Mouse (Mus musculus): ENCODE data around the gene Gpbar1. TPM values are rescaled to one million over a fixed set of nuclear protein-coding genes. Genes with fewer than 3 reads are reported as not detected.

Gene Gpbar1
- polyA plus RNA-seq (2012; rRNA removed) = 1.6 TPM in 2 replicates

GRCm38 (mm10) chr1:74278538-74278937 is at the start of gene Gpbar1:
Gene Gpbar1 (plus strand): TSS chr1:74278550.
- DNase-seq (ENCODE audit: low spot score) = no peak

- no peak for DNase-seq (ENCODE audit: low spot score)
These were observed 48.4 kb upstream of the Gpbar1 start for GRCm38 (mm10) chr1:74229942-74230341.

- no peak for DNase-seq (ENCODE audit: low spot score)
These were observed 47.4 kb upstream of the Gpbar1 start for GRCm38 (mm10) chr1:74230992-74231391.

- peak; percentile 98 for DNase-seq (ENCODE audit: low spot score)
These were observed 42.3 kb upstream of the Gpbar1 start, which contains the start of gene Arpc2 for GRCm38 (mm10) chr1:74235938-74236589. Gene Arpc2 (plus strand): TSS chr1:74236084.

GRCm38 (mm10) chr1:74236590-74237317 is 41.6 kb upstream of the Gpbar1 start:
- DNase-seq (ENCODE audit: low spot score) = no peak

GRCm38 (mm10) chr1:74237671-74238070 is 40.7 kb upstream of the Gpbar1 start:
- DNase-seq (ENCODE audit: low spot score) = no peak

GRCm38 (mm10) chr1:74238136-74238535 is 40.2 kb upstream of the Gpbar1 start:
- DNase-seq (ENCODE audit: low spot score) = no peak

- no peak for DNase-seq (ENCODE audit: low spot score)
These were observed 39.2 kb upstream of the Gpbar1 start for GRCm38 (mm10) chr1:74239162-74239561.

GRCm38 (mm10) chr1:74239618-74240017 is 38.7 kb upstream of the Gpbar1 start:
- DNase-seq (ENCODE audit: low spot score) = no peak

- no peak for DNase-seq (ENCODE audit: low spot score)
These were observed 38.0 kb upstream of the Gpbar1 start for GRCm38 (mm10) chr1:74240311-74240710.

- DNase-seq (ENCODE audit: low spot score) = no peak
These were observed 37.5 kb upstream of the Gpbar1 start for GRCm38 (mm10) chr1:74240832-74241231.

GRCm38 (mm10) chr1:74245525-74245924 is 32.8 kb upstream of the Gpbar1 start:
- DNase-seq (ENCODE audit: low spot score) = no peak

- no peak for DNase-seq (ENCODE audit: low spot score)
These were observed 29.6 kb upstream of the Gpbar1 start for GRCm38 (mm10) chr1:74248799-74249198.

GRCm38 (mm10) chr1:74249331-74249980 is 28.9 kb upstream of the Gpbar1 start:
- no peak for DNase-seq (ENCODE audit: low spot score)

- no peak for DNase-seq (ENCODE audit: low spot score)
These were observed 28.3 kb upstream of the Gpbar1 start for GRCm38 (mm10) chr1:74250096-74250495.

- DNase-seq (ENCODE audit: low spot score) = no peak
These were observed 22.5 kb upstream of the Gpbar1 start for GRCm38 (mm10) chr1:74255704-74256345.

GRCm38 (mm10) chr1:74256782-74257181 is 21.6 kb upstream of the Gpbar1 start:
- no peak for DNase-seq (ENCODE audit: low spot score)

- DNase-seq (ENCODE audit: low spot score) = no peak
These were observed 15.8 kb upstream of the Gpbar1 start for GRCm38 (mm10) chr1:74262510-74262909.

GRCm38 (mm10) chr1:74268750-74269149 is 9.6 kb upstream of the Gpbar1 start:
- DNase-seq (ENCODE audit: low spot score) = no peak

GRCm38 (mm10) chr1:74271659-74272058 is 6.7 kb upstream of the Gpbar1 start:
- no peak for DNase-seq (ENCODE audit: low spot score)

- no peak for DNase-seq (ENCODE audit: low spot score)
These were observed 3.3 kb upstream of the Gpbar1 start for GRCm38 (mm10) chr1:74275015-74275414.

- DNase-seq (ENCODE audit: low spot score) = no peak
These were observed 1.3 kb upstream of the Gpbar1 start for GRCm38 (mm10) chr1:74277041-74277440.
